Mouse (Mus musculus): Measurements from ENCODE around the gene Btnl10. TPM values are rescaled to one million over a fixed set of nuclear protein-coding genes. Genes with fewer than 3 reads are reported as not detected.

Gene Btnl10
- polyA plus RNA-seq, 1 experiment from 2014 or later, result not detected

Small RNA genes lying within 50 kb of the gene (microRNA-seq; reads per million reads assigned to microRNA genes)
- not detected for gene Gm44313 (ENCODE audit: borderline number of aligned reads)

Other genes with a start within 250 kb of the Btnl10 start
- not detected in 2 replicates for gene Olfr320, start 236.8 kb upstream of the Btnl10 start, polyA plus RNA-seq (2015; fragmentation: Nextera tagmentation; extraction: Ambion mirVana)
- not detected in 2 replicates for gene Olfr319, start 218.7 kb upstream of the Btnl10 start, polyA plus RNA-seq (2015; fragmentation: Nextera tagmentation; extraction: Ambion mirVana)
- gene Olfr318, start 193.9 kb upstream of the Btnl10 start, polyA plus RNA-seq (2015; fragmentation: Nextera tagmentation; extraction: Ambion mirVana), result not detected in 2 replicates
- gene Olfr317, start 178.7 kb upstream of the Btnl10 start, polyA plus RNA-seq (2015; fragmentation: Nextera tagmentation; extraction: Ambion mirVana), result 0.11 TPM in 1 of 2 replicates, not detected in the other
- 0.16 TPM in 1 of 2 replicates, not detected in the other for gene Olfr316, start 165.2 kb upstream of the Btnl10 start, polyA plus RNA-seq (2015; fragmentation: Nextera tagmentation; extraction: Ambion mirVana)
- gene Olfr315, start 144.7 kb upstream of the Btnl10 start, polyA plus RNA-seq (2015; fragmentation: Nextera tagmentation; extraction: Ambion mirVana), result not detected in 2 replicates
- not detected in 2 replicates for gene Olfr314, start 135.0 kb upstream of the Btnl10 start, polyA plus RNA-seq (2015; fragmentation: Nextera tagmentation; extraction: Ambion mirVana)
- 8.8 and 13.1 TPM in 2 replicates for gene Fam183b, start 115.9 kb upstream of the Btnl10 start, polyA plus RNA-seq (2015; fragmentation: Nextera tagmentation; extraction: Ambion mirVana)
- gene Olfr313, start 102.9 kb upstream of the Btnl10 start, polyA plus RNA-seq (2015; fragmentation: Nextera tagmentation; extraction: Ambion mirVana), result 0.08 TPM in 1 of 2 replicates, not detected in the other
- not detected in 2 replicates for gene Olfr312, start 88.7 kb upstream of the Btnl10 start, polyA plus RNA-seq (2015; fragmentation: Nextera tagmentation; extraction: Ambion mirVana)
- not detected in 2 replicates for gene Olfr311, start 78.7 kb upstream of the Btnl10 start, polyA plus RNA-seq (2015; fragmentation: Nextera tagmentation; extraction: Ambion mirVana)
- gene Gm12258, start 70.8 kb upstream of the Btnl10 start, polyA plus RNA-seq (2015; fragmentation: Nextera tagmentation; extraction: Ambion mirVana), result 7.3 and 10.0 TPM in 2 replicates
- gene 2810021J22Rik, start 50.7 kb upstream of the Btnl10 start, polyA plus RNA-seq (2015; fragmentation: Nextera tagmentation; extraction: Ambion mirVana), result 7.1 and 7.2 TPM in 2 replicates
- gene Zfp39, start 13.7 kb upstream of the Btnl10 start, polyA plus RNA-seq (2015; fragmentation: Nextera tagmentation; extraction: Ambion mirVana), result 6.7 and 8.0 TPM in 2 replicates
- 243 and 249 TPM in 2 replicates for gene Rnf187, start 21.0 kb downstream of the Btnl10 start, polyA plus RNA-seq (2015; fragmentation: Nextera tagmentation; extraction: Ambion mirVana)
- 43.6 and 55.8 TPM in 2 replicates for gene Hist3h2ba, start 31.0 kb downstream of the Btnl10 start, polyA plus RNA-seq (2015; fragmentation: Nextera tagmentation; extraction: Ambion mirVana)
- gene Hist3h2a, start 36.8 kb downstream of the Btnl10 start, polyA plus RNA-seq (2015; fragmentation: Nextera tagmentation; extraction: Ambion mirVana), result 37.0 and 38.3 TPM in 2 replicates
- gene Trim17, start 36.8 kb downstream of the Btnl10 start, polyA plus RNA-seq (2015; fragmentation: Nextera tagmentation; extraction: Ambion mirVana), result 0.42 and 0.59 TPM in 2 replicates
- 23.3 and 24.1 TPM in 2 replicates for gene Trim11, start 60.2 kb downstream of the Btnl10 start, polyA plus RNA-seq (2015; fragmentation: Nextera tagmentation; extraction: Ambion mirVana)
- 2.4 and 3.5 TPM in 2 replicates for gene Obscn, start 218.5 kb downstream of the Btnl10 start, polyA plus RNA-seq (2015; fragmentation: Nextera tagmentation; extraction: Ambion mirVana)
- gene Iba57, start 245.8 kb downstream of the Btnl10 start, polyA plus RNA-seq (2015; fragmentation: Nextera tagmentation; extraction: Ambion mirVana), result 5.4 and 6.5 TPM in 2 replicates